Comparison of ENCODE assay signal across 7 mouse cellular contexts in genomic region chr17:24168590-24169277, GRCm38 (mm10). TPM values are rescaled to one million over a fixed set of nuclear protein-coding genes. Genes with fewer than 3 reads are reported as not detected.
DNase-seq lines count a peak whose midpoint lies in the region; ATAC-seq lines count a peak whose summit lies in the region.

No protein-coding gene starts in this region.

- peak overlapping the region; percentile 84 for H3K4me3 ChIP-seq in hindbrain, embryonic 16.5 days (ENCODE audit: low read length)

- peak; percentile 53 for ATAC-seq in hindbrain, embryonic 16.5 days
- ATAC-seq in megakaryocyte-erythroid progenitor cell, adult 5-6 weeks (replicated peaks; ENCODE audit: low FRiP score, low TSS enrichment, poor library complexity, severe bottlenecking): peak; percentile 60

- WGBS in hindbrain, embryonic 16.5 days: under 1% methylated on average over 41 of the region's 41 CpGs

- no peaks in the 10 kb centered on the region for H3K9me3 ChIP-seq in hindbrain, embryonic 16.5 days (ENCODE audit: control insufficient read depth, low read length)

- peak overlapping the region; percentile 100 for H3K27ac ChIP-seq in hindbrain, embryonic 16.5 days (ENCODE audit: low read depth, low read length)

- intact Hi-C loops in left cerebral cortex, postnatal 25 days (cut with DNase I): loop anchor here (2.0 kb wide), 2 partner anchors 82 to 182 kb away; partner anchors contain the start of genes Abca17, Abca3 and Ccnf

- peaks cover 28% of the 10 kb centered on the region for H3K4me1 ChIP-seq in hindbrain, embryonic 16.5 days (ENCODE audit: control insufficient read depth, insufficient read depth, low read depth, low read length)

- H3K36me3 ChIP-seq in hindbrain, embryonic 16.5 days (ENCODE audit: control insufficient read depth, insufficient read depth, low read length): no peaks in the 10 kb centered on the region

- H3K4me2 ChIP-seq in hindbrain, embryonic 16.5 days (ENCODE audit: low read length): peak overlapping the region; percentile 81

- DNase-seq in adrenal gland, adult 18-20 months (ENCODE audit: low spot score in 2 of 2): peak; percentile 56 to 71
- peak; percentile 68 to 71 for DNase-seq in cerebellum, postnatal 36 days
- DNase-seq in gastrocnemius, adult 18-20 months (ENCODE audit: low spot score): peak; percentile 49
- DNase-seq in left cerebral cortex, postnatal 25 days (ENCODE audit: low spot score in 2 of 2): peak; percentile 78 to 80
- peak; percentile 65 for DNase-seq in skeletal muscle tissue, adult 2 months (ENCODE audit: low read depth, low spot score)

- peak overlapping the region; percentile 93 for H3K9ac ChIP-seq in hindbrain, embryonic 16.5 days (ENCODE audit: low read depth, low read length)

- H3K27me3 ChIP-seq in hindbrain, embryonic 16.5 days (replicated peaks; ENCODE audit: control insufficient read depth, insufficient read depth, low read length): no peaks in the 10 kb centered on the region

RNA-seq across cellular contexts. Expression of gene Atp6v0c, which starts 0.8 kb away (rescaled TPM):
- 100 to 1,000 TPM; 434 to 484 TPM for total RNA-seq in adrenal gland, adult 18-20 months (2021)
- total RNA-seq in gastrocnemius, adult 18-20 months (2021): 100 to 1,000 TPM; 151 to 164 TPM
- polyA plus RNA-seq in hindbrain, embryonic 16.5 days (2015; fragmentation: Nextera tagmentation; extraction: Ambion mirVana): 1,653 and 1,817 TPM in 2 replicates
- 1,000 to 10,000 TPM; 1,342 to 1,424 TPM for total RNA-seq in left cerebral cortex, postnatal 25 days (2021)
- 222 and 224 TPM in 2 replicates for total RNA-seq in megakaryocyte-erythroid progenitor cell, adult 5-6 weeks (2014; fragmentation: Nextera tagmentation)
- total RNA-seq in megakaryocyte-erythroid progenitor cell, adult 5-6 weeks (2017): 72.2 and 95.8 TPM in 2 replicates

RNA-seq across cellular contexts. Expression of gene Amdhd2, which starts 5.2 kb away (rescaled TPM):
- 10 to 100 TPM; 23.8 to 29.2 TPM for total RNA-seq in adrenal gland, adult 18-20 months (2021)
- 1 to 10 TPM; 9.1 to 9.2 TPM for total RNA-seq in gastrocnemius, adult 18-20 months (2021)
- polyA plus RNA-seq in hindbrain, embryonic 16.5 days (2015; fragmentation: Nextera tagmentation; extraction: Ambion mirVana): 35.2 and 41.0 TPM in 2 replicates
- 10 to 100 TPM; 25.9 to 28.3 TPM for total RNA-seq in left cerebral cortex, postnatal 25 days (2021)
- 50.8 and 51.8 TPM in 2 replicates for total RNA-seq in megakaryocyte-erythroid progenitor cell, adult 5-6 weeks (2014; fragmentation: Nextera tagmentation)
- total RNA-seq in megakaryocyte-erythroid progenitor cell, adult 5-6 weeks (2017): 13.1 and 19.8 TPM in 2 replicates

RNA-seq across cellular contexts. Expression of gene Pdpk1, which starts 18.0 kb away (rescaled TPM):
- total RNA-seq in adrenal gland, adult 18-20 months (2021): 10 to 100 TPM; 54.4 to 57.5 TPM
- 10 to 100 TPM; 31.2 to 40.1 TPM for total RNA-seq in gastrocnemius, adult 18-20 months (2021)
- 63.5 and 65.1 TPM in 2 replicates for polyA plus RNA-seq in hindbrain, embryonic 16.5 days (2015; fragmentation: Nextera tagmentation; extraction: Ambion mirVana)
- 100 to 1,000 TPM; 109 to 112 TPM for total RNA-seq in left cerebral cortex, postnatal 25 days (2021)
- total RNA-seq in megakaryocyte-erythroid progenitor cell, adult 5-6 weeks (2014; fragmentation: Nextera tagmentation): 47.0 and 48.0 TPM in 2 replicates
- 34.4 and 37.7 TPM in 2 replicates for total RNA-seq in megakaryocyte-erythroid progenitor cell, adult 5-6 weeks (2017)

RNA-seq across cellular contexts. Expression of gene Tbc1d24, which starts 36.6 kb away (rescaled TPM):
- total RNA-seq in adrenal gland, adult 18-20 months (2021): 10 to 100 TPM; 11.0 to 14.3 TPM
- 1 to 10 TPM; 4.2 to 5.5 TPM for total RNA-seq in gastrocnemius, adult 18-20 months (2021)
- 26.6 and 29.5 TPM in 2 replicates for polyA plus RNA-seq in hindbrain, embryonic 16.5 days (2015; fragmentation: Nextera tagmentation; extraction: Ambion mirVana)
- total RNA-seq in left cerebral cortex, postnatal 25 days (2021): 10 to 100 TPM; 63.7 to 68.9 TPM
- 32.2 and 45.2 TPM in 2 replicates for total RNA-seq in megakaryocyte-erythroid progenitor cell, adult 5-6 weeks (2014; fragmentation: Nextera tagmentation)
- total RNA-seq in megakaryocyte-erythroid progenitor cell, adult 5-6 weeks (2017): 6.0 and 6.6 TPM in 2 replicates

RNA-seq across cellular contexts. Expression of gene Ntn3, which starts 40.6 kb away (rescaled TPM):
- total RNA-seq in adrenal gland, adult 18-20 months (2021): 1 to 10 TPM; 1.5 to 2.1 TPM
- under 1 TPM; 0.21 to 0.31 TPM for total RNA-seq in gastrocnemius, adult 18-20 months (2021)
- polyA plus RNA-seq in hindbrain, embryonic 16.5 days (2015; fragmentation: Nextera tagmentation; extraction: Ambion mirVana): 4.5 and 4.6 TPM in 2 replicates
- 10 to 100 TPM in 1 of 2 experiments, 1 to 10 TPM in 1; 9.8 to 10.8 TPM for total RNA-seq in left cerebral cortex, postnatal 25 days (2021)
- total RNA-seq in megakaryocyte-erythroid progenitor cell, adult 5-6 weeks (2014; fragmentation: Nextera tagmentation): 0.92 TPM in 2 replicates
- total RNA-seq in megakaryocyte-erythroid progenitor cell, adult 5-6 weeks (2017): 0.19 and 0.38 TPM in 2 replicates

Comparison
In these comparisons a context has a peak if more than half of its experiments do, and no peak if none do; other contexts are left out.
1. Peak in every context shown above with its lines: DNase-seq, ATAC-seq, H3K4me3 ChIP-seq and H3K27ac ChIP-seq.